Mouse (Mus musculus): ENCODE results near the gene Pawr.

GRCm38 (mm10) chr10:108339872-108340271 is 8.0 kb downstream of the Pawr start:
- TF ChIP-seq POLR2A (IDR thresholded peaks at IDR 0.05; ENCODE audit: control insufficient read depth, extremely low read depth, insufficient read depth, low read length, poor library complexity) (no peak), CTCF (IDR thresholded peaks at IDR 0.05; ENCODE audit: borderline replicate concordance, control insufficient read depth, extremely low read depth, insufficient read depth, low read length, poor library complexity) (no peak)

Data from thymus, adult 2 months (tissue).